In the genomic region with DNA sequence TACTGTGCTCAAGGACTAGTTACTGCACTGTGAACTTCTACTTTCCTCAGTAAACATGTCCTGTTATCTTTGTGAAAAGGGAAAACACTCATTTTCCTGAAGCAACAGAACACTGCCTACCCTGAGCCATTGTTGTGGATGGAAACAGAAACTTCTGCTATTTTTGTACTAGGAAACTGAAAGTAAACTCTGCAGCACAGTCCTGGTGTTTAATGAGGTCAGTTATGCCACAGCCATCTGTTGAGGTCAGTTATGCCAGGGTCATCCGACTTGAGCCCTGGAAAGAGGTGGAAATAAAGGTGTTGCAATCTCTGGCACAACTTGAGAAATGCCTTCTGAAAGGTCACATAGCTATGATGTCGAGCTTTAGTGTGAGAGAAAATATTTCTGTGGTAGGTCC, we compare ENCODE assay signal across 13 mouse cellular contexts. TPM values are rescaled to one million over a fixed set of nuclear protein-coding genes. Genes with fewer than 3 reads are reported as not detected.
DNase-seq lines count a peak whose midpoint lies in the region; ATAC-seq and TF ChIP-seq lines count a peak whose summit lies in the region.
"Had no signal": no experiment of that assay in that cellular context is flagged by ENCODE, and none has a peak within 500 bp of the region (broad histone marks: within the 10 kb centered on the region; RNA-seq: fewer than 3 reads in every experiment).

No protein-coding gene starts in this region.

- no peak for TF ChIP-seq CTCF in Patski (IDR thresholded peaks at IDR 0.05)

- POLR2A ChIA-PET in Patski (lab: Charles Lee) = no interaction called here

- H3K9me3 ChIP-seq in heart, embryonic 15.5 days (replicated peaks) = no peaks in the 10 kb centered on the region
- no peaks in the 10 kb centered on the region for H3K9me3 ChIP-seq in hindbrain, embryonic 11.5 days (ENCODE audit: control insufficient read depth, low read length)
- H3K9me3 ChIP-seq: lung, embryonic 15.5 days; neural tube, embryonic 13.5 days had no signal

- CTCF ChIA-PET in Patski (lab: Charles Lee) = no interaction called here

- 0 out of 2 replicates have a peak, but pooled peaks have one; percentile 22 for ATAC-seq in heart, embryonic 15.5 days (replicated peaks; ENCODE audit: insufficient number of reproducible peaks, insufficient read depth, low FRiP score, low read depth)
- peak; percentile 82 for ATAC-seq in Patski
- ATAC-seq in hindbrain, embryonic 11.5 days (ENCODE audit: low FRiP score) = no peak
- ATAC-seq: forebrain, embryonic 16.5 days; hindbrain, postnatal 0 days had no signal

- 21% methylated on average over 2 of the region's 2 CpGs for WGBS in heart, embryonic 15.5 days
- 81% methylated on average over 2 of the region's 2 CpGs for WGBS in hindbrain, embryonic 11.5 days

- in situ Hi-C loops in Patski (cut with MboI; ENCODE audit: low pct_unique_long_range_greater_than_20kb) = no loop called here

- intact Hi-C loops in heart, postnatal 14 days (cut with DNase I) = loop anchor here (2.0 kb wide), 1 partner anchor 45 kb away; the partner anchor contains the start of gene Rnf144a

- H3K27ac ChIP-seq in heart, embryonic 15.5 days = no peak overlapping the region
- no peak overlapping the region for H3K27ac ChIP-seq in hindbrain, embryonic 11.5 days (ENCODE audit: low read depth, low read length)
- H3K27ac ChIP-seq: hindbrain, postnatal 0 days; lung, embryonic 15.5 days; neural tube, embryonic 13.5 days had no signal

- peaks cover 16% of the 10 kb centered on the region for H3K4me1 ChIP-seq in heart, embryonic 15.5 days (replicated peaks)
- no peaks in the 10 kb centered on the region for H3K4me1 ChIP-seq in hindbrain, embryonic 11.5 days (replicated peaks; ENCODE audit: control insufficient read depth, insufficient read depth, low read length)

- H3K27me3 ChIP-seq in heart, embryonic 15.5 days = no peaks in the 10 kb centered on the region
- no peaks in the 10 kb centered on the region for H3K27me3 ChIP-seq in Patski
- H3K27me3 ChIP-seq in hindbrain, embryonic 11.5 days (ENCODE audit: control insufficient read depth, insufficient read depth, low read length) = no peaks in the 10 kb centered on the region
- H3K27me3 ChIP-seq: lung, embryonic 15.5 days; neural tube, embryonic 13.5 days had no signal

- H3K36me3 ChIP-seq in heart, embryonic 15.5 days = no peaks in the 10 kb centered on the region
- no peaks in the 10 kb centered on the region for H3K36me3 ChIP-seq in hindbrain, embryonic 11.5 days (ENCODE audit: control insufficient read depth, insufficient read depth, low read length)
- H3K36me3 ChIP-seq: lung, embryonic 15.5 days; neural tube, embryonic 13.5 days had no signal

- DNase-seq in heart, postnatal 14 days = no peak
- DNase-seq in 3T3-L1 (ENCODE audit: low read depth, low spot score) (peak; percentile 45), Patski (ENCODE audit: low read depth, low spot score) (peak; percentile 38)
- peak; percentile 32 for DNase-seq in lung, postnatal 10 days
- no peak for DNase-seq in embryo, embryonic 11 days
- no peak for DNase-seq in hindbrain, embryonic 11.5 days (ENCODE audit: low spot score)
- DNase-seq in right cerebral cortex, postnatal 36 days (ENCODE audit: low spot score in 2 of 2) = no peak
- DNase-seq: thymus, postnatal 4 days had no signal

- H3K4me3 ChIP-seq in heart, embryonic 15.5 days = no peak overlapping the region
- no peak overlapping the region for H3K4me3 ChIP-seq in hindbrain, embryonic 11.5 days (ENCODE audit: low read depth, low read length)
- H3K4me3 ChIP-seq: lung, embryonic 15.5 days; neural tube, embryonic 13.5 days had no signal

- no peak overlapping the region for H3K9ac ChIP-seq in heart, embryonic 15.5 days
- H3K9ac ChIP-seq in hindbrain, embryonic 11.5 days (ENCODE audit: low read depth, low read length) = no peak overlapping the region
- H3K9ac ChIP-seq: lung, embryonic 15.5 days; neural tube, embryonic 13.5 days had no signal

- no peak overlapping the region for H3K4me2 ChIP-seq in heart, embryonic 15.5 days
- no peak overlapping the region for H3K4me2 ChIP-seq in hindbrain, embryonic 11.5 days (replicated peaks; ENCODE audit: low read depth, low read length)
- H3K4me2 ChIP-seq: lung, embryonic 15.5 days; neural tube, embryonic 13.5 days had no signal

RNA-seq across cellular contexts. Expression of gene Rsad2, which starts 3.8 kb away (rescaled TPM):
- 2.6 and 3.5 TPM in 2 replicates for polyA plus RNA-seq in heart, embryonic 15.5 days (2015; fragmentation: Nextera tagmentation; extraction: Ambion mirVana)
- 10 to 100 TPM; 22.8 to 23.9 TPM for total RNA-seq in heart, postnatal 14 days (2021)
- polyA plus RNA-seq in Patski (2021) = 0.28 TPM
- 0.24 and 0.28 TPM in 2 replicates for polyA plus RNA-seq in hindbrain, embryonic 11.5 days (2014; fragmentation: Nextera tagmentation; extraction: Ambion mirVana)

RNA-seq across cellular contexts. Expression of gene Cmpk2, which starts 8.9 kb away (rescaled TPM):
- polyA plus RNA-seq in heart, embryonic 15.5 days (2015; fragmentation: Nextera tagmentation; extraction: Ambion mirVana) = 2.3 and 4.5 TPM in 2 replicates
- 1 to 10 TPM; 5.6 to 6.2 TPM for total RNA-seq in heart, postnatal 14 days (2021)
- polyA plus RNA-seq in Patski (2021) = 2.4 TPM
- polyA plus RNA-seq in hindbrain, embryonic 11.5 days (2014; fragmentation: Nextera tagmentation; extraction: Ambion mirVana) = 8.8 and 9.7 TPM in 2 replicates

RNA-seq across cellular contexts. Expression of gene Rnf144a, which starts 45.0 kb away (rescaled TPM):
- 11.8 and 16.6 TPM in 2 replicates for polyA plus RNA-seq in heart, embryonic 15.5 days (2015; fragmentation: Nextera tagmentation; extraction: Ambion mirVana)
- 10 to 100 TPM; 29.9 to 31.8 TPM for total RNA-seq in heart, postnatal 14 days (2021)
- polyA plus RNA-seq in Patski (2021) = 8.4 TPM
- polyA plus RNA-seq in hindbrain, embryonic 11.5 days (2014; fragmentation: Nextera tagmentation; extraction: Ambion mirVana) = 23.7 and 30.8 TPM in 2 replicates

Comparison
In these comparisons a context has a peak if more than half of its experiments do, and no peak if none do; other contexts are left out.
1. DNase-seq: peak in 3T3-L1 (single experiment), Patski (single experiment) and lung, postnatal 10 days (single experiment); none in heart, postnatal 14 days (0 of 2), embryo, embryonic 11 days (single experiment), hindbrain, embryonic 11.5 days (single experiment) and right cerebral cortex, postnatal 36 days (0 of 2).